Mouse (Mus musculus): ENCODE results near the gene Rhbdf2.

DNA sequence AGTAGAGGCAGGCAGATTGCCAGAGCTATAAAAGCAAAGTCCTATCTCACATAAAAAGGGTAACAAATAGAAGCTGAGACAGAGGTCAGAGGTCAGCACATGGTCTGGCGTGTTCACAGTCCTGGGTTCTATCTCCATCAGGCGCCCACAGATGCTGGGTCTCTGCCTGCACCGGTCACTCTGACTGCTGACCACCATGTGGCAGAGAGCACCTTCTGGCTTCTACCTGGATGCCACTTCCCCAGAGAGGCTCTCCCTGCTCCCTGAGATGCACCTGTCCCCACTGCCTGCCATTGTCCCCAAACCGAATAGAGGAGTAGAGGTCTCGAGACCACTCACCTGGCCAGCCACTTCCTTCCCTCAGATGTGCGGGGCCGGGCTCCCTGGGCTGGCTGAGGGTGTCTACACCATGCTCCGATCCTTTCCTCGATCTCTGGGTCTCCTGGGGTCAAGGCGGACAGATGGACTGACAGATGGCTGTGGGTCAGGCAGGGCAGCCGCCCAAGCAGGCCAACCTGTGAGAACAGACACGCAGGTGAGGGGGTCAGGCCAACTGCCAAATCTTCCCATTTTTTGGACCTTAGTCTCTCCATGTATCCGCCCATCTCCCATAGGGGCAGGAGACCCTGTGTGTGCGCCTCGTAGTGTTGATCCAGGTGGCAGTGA lies 16.7 kb downstream of the Rhbdf2 start:
- no peak for TF ChIP-seq CHD2 (IDR thresholded peaks at IDR 0.05; ENCODE audit: low read depth, low read length)
- no peak for TF ChIP-seq ZNF384 (IDR thresholded peaks at IDR 0.05; ENCODE audit: low read depth, low read length)
- no peak for TF ChIP-seq HCFC1 (IDR thresholded peaks at IDR 0.05; ENCODE audit: borderline replicate concordance, insufficient read depth, low read length)

All from ES-E14 (cell line).